Comparison of ENCODE assay signal across 13 mouse cellular contexts in genomic region chr8:82843697-82844096, GRCm38 (mm10).
"Had no signal": no experiment of that assay in that cellular context is flagged by ENCODE, and none has a peak within 500 bp of the region (broad histone marks: within the 10 kb centered on the region; RNA-seq: fewer than 3 reads in every experiment).

No protein-coding gene starts in this region.

- H3K27ac ChIP-seq: layer of hippocampus, adult 2 months; limb, embryonic 15.5 days; liver, embryonic 13.5 days; midbrain, embryonic 12.5 days had no signal

- DNase-seq: kidney, adult 18-20 months; kidney, postnatal 10 days; kidney, postnatal 4 days; liver, embryonic 13.5 days; lung, adult 18-20 months; lung, postnatal 4 days; right cerebral cortex, postnatal 14 days; thymus, postnatal 36 days had no signal

- H3K4me1 ChIP-seq: limb, embryonic 15.5 days; midbrain, embryonic 12.5 days had no signal

- H3K27me3 ChIP-seq: limb, embryonic 15.5 days; liver, embryonic 13.5 days; midbrain, embryonic 12.5 days had no signal

- H3K4me3 ChIP-seq: layer of hippocampus, adult 2 months; limb, embryonic 15.5 days; liver, embryonic 13.5 days; midbrain, embryonic 12.5 days had no signal

- H3K9me3 ChIP-seq: limb, embryonic 15.5 days; liver, embryonic 13.5 days; midbrain, embryonic 12.5 days had no signal

- H3K36me3 ChIP-seq: limb, embryonic 15.5 days; liver, embryonic 13.5 days; midbrain, embryonic 12.5 days had no signal

- H3K9ac ChIP-seq: limb, embryonic 15.5 days; liver, embryonic 13.5 days; midbrain, embryonic 12.5 days had no signal

- H3K4me2 ChIP-seq: limb, embryonic 15.5 days; liver, embryonic 13.5 days; midbrain, embryonic 12.5 days had no signal

- ATAC-seq: lung, postnatal 0 days; midbrain, embryonic 16.5 days had no signal
